Mouse (Mus musculus) cerebellum, adult (tissue): ENCODE measurements around the gene Elfn2.

Experiments used
- ATAC-seq: cut with Nextera tagmentation; 2 replicates; pipeline ENCODE4 v1.9.2; 2017; ENCODE audit warnings: mild to moderate bottlenecking, moderate library complexity, mixed read lengths; ENCODE audit not compliant: insufficient number of reproducible peaks, low FRiP score, low TSS enrichment

Elfn2 gene

DNA sequence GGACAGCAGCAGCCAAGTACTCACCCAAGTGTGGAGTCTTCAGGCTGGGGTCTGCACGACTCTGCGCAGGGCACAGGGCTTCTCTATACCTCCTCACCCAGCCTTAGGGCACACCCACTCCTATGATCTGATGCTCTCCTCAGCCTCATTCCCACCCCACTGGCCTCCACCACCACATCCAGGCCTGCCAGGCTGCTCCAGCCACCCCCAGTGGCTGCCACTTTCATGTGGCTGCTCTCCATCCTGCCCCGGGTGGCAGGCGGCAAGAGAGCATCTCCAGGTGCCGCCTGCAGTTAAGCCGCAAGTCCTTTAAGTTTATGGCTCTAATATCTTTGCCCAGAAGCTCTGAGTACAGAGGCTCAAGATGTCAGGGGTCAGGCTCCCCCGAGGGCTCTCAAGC is 8.1 kb upstream of the Elfn2 start:
- no peak for ATAC-seq

DNA sequence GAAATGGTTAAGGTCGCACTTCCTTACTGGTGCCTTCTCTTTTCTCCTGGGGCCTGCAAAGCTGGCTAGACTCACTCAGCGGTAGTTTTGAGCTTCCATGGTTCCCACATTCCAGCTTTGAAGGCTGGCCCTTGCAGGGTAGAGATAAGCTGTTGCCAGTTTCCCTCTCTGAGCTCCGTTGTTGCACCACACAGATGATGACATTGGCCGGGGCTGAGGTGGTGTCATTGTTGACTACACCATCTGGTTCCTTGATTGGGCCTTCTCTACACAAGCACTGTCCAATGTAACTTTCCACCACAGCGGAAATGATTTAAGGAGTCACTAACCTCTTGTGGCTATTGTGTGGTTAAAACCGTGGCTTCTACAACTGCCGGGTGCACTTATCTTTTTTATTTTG is 2.0 kb upstream of the Elfn2 start:
- ATAC-seq, result no peak

DNA sequence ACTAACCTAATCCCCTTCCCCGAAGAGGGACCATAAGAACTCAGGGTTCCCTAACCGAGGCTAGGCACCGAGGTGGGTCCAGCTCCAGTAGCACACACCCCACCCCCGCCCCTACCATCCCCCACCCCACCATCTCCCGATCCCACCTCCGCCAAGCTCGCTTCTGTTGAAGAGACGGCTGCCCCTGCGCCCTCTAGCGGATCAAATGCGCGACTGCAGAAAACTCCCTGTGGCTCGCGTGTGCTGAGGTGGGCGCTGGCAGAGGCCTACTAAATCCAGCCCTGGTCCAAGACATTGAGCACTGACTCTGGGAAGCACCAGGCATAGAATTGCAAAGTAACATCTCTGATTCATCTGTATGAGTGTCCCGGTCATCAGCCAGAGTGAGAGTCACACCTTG is 1.5 kb upstream of the Elfn2 start:
- ATAC-seq, result no peak

DNA sequence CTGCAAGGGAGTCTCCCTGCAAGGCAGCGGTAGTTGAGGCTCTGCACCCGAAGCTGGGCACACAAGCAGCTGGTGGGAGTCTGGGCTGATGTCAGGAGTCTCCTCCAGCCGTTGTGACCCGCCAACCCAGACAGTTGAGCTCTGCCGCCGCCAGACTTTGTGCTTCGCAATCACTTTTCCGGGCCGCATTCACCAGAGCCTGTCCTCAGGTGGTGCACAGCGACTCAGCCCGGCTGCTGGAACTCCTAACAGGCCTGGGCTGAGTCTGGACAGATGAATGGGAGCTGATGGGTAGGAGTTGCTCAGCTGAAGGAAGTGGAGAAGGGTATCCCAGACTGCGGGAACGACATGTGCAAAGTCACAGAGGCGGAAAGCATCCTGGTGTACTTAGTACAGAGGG is 845 bp upstream of the Elfn2 start:
- no peak for ATAC-seq

DNA sequence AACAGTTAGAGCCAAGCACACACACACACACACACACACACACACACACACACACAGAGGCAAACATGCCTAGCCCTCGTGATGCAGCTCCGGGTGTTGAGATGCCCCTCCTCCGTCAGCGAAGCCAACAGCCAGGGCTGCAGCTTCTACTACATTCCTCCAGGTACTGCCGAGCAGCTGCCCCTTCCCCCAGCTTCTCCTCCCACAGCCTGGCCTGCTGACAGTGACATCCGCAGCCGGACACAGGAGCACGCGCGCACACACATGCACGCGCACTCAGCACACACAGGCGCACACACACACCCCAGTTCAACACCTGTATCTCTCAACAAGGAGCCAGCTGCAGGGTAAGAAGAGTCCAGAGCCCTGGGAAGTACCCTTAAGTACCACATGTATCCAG is 1.6 kb downstream of the Elfn2 start:
- ATAC-seq, result no peak

DNA sequence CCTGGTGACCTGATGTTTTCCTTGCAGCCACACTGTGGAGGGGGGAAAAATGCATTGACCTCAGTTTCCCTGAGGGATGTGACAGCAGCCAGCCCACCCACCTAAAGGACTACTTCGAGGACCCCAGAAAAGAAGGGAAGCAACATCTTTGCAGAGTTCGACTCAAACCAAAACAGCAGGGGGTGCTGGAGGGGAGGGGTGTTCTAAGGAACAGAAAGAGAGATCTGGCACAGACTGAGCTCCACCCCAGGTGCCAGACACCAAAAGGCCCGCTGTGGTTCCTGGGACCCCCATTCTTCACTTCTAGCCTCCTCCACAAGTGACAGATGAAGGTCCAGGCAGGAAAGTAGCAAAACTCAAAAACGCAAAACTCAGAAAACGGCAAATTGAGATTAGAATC is 2.7 kb downstream of the Elfn2 start:
- no peak for ATAC-seq

DNA sequence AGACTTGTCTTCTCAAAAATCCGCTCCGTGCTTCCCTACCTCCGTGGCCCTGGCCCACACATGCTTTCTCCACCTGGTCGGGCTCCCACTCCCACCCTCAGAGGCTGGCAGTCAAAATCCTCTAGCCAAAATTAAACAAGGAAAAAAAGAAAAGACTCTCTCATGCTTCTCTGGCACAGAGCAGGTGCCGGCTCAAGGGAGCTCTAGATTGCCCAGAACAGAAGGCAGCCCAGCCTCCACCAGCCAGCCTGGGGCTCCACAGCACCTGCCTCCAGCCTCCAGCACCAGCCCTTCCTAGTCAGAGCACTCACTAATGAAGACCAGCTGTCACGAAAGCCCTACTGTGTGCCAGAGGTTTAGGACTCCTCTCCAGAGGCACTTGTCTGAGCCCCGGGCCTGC is 4.8 kb downstream of the Elfn2 start:
- no peak for ATAC-seq

DNA sequence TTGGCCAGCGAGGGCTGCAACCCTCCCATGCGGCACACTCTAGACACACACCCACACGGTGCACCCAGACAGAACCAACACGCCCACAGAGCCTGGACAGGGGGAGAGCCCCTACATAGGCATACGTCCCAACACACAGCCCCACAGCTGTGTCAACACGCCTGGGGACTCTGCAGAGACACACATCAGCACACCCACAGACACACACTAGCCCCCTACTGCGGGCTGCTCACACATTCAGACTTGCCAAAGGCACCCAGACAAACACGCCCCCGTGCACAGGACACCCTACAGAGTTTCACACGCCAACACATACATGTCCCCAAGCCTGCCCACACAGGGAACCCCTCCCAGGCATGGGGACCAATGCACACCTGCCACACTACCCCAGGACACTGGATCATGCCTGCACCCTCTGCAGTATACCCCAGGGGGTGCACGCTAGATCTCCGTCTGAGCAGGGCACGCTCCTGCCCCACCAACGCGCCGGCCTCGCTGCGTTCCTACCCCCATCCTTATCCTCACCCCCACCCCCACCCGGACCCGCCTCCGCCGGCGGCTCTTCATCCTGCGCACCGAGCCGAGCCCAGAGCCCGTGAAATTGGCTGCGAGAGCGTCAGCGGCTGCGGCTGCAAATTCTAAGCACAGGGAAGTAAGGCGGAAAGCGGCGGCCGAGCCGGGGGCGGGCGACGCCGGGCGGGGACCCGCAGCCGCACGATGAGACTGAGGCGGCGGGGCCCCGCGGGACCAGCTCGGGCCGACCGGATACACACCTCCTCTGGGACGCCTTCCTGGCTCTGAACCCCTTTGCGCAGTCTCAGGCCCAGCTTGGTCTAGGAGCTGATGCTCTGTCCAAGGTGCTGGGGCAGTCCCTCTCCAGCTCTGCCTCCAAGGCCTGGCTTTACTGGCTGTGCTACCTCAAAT is 6.0 kb downstream of the Elfn2 start:
- ATAC-seq, result no peak

DNA sequence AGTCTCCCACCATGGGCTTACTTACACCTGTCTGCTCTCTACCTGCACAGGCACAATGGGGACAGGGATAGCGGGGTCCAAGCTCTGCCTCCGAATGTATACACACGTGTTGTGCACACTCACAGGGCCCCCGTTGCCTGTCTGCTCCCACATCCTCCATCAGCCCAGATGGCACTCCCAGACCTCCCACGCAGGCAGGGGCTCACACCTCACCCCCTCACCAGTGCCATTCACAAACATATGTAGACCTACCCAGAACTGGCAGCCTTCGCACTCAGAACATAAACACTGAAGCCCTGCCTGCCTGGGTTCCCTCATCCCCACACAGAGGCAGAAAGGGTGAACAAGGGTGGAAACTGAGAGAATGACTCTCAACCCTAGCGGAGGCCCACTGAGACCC is 6.6 kb downstream of the Elfn2 start:
- no peak for ATAC-seq

DNA sequence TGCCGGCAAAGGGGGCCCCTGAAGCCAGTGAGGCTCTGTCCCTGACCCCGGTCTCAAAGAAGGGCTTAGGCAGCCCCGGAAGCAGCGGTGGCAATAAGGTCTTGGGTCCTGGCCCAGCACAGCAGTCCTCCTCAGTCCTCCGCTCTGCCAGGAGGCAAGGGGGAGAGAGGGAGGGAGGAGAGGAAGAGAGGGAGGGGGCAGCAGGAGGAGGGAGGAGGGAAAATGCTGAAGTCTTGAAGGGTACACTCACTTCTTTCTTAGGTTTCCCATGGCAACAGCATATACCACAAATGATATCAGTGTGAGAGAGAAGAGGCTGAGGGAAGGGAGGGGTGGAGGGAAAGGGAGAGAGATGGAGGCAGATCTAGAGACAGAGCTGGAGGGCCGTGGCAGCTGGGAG is 7.9 kb downstream of the Elfn2 start:
- no peak for ATAC-seq

DNA sequence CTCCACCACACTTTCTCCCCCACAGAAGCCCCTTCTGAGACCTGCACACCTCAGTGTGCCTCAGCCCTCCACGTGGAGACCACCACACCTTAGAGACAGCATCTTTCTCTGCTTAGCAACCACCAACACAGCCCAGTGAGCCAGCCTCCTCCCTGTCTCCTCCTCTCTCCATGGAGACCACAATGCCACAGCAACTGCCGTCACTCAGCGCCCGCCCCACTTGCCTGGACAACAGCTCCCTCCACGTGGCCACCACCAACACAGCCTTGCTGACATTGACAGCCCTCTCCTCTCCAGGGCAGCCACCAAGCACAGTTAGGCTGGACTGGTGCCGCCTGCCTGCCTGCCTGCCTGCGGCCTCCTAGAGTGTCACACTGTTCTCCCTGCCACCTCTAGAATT is 8.8 kb downstream of the Elfn2 start:
- no peak for ATAC-seq

DNA sequence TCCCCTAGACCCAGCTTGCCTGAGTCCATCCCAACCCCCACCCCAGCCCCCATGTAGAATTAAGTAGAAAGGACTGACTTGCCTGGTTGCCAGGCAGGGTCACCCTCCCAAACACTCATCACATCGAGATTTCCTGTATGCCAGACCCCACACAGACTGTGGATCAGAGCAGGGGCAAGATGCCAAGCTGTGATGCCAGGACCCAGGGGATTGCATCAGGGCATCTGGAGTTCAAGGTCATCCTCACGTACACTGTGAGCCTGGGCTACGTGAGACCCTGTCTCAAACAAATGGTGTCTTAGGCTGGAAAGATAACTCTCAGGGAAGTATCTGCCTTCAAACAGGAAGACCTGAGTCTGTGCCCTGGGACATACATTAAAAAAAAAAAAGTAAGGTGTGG is 11.9 kb downstream of the Elfn2 start:
- no peak for ATAC-seq

DNA sequence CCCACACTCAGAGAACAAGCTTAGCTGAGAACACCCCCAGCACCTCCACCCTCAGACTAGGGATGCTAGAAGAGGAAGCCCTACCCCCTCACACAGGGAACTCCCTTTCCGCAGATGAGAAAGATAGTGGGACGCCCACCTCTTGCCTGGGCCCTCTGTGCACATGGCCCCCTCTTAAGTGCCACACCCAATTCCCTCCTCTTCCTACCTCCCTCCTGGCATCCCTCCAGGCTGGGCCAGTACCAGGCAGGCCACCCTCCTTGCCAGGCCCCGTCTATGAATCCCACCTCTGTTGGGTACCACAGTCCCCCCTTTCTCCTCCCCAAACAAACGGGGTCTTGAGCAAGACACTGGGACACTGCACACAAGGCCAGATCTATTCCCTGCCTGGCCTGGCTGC is 13.7 kb downstream of the Elfn2 start:
- ATAC-seq, result no peak

DNA sequence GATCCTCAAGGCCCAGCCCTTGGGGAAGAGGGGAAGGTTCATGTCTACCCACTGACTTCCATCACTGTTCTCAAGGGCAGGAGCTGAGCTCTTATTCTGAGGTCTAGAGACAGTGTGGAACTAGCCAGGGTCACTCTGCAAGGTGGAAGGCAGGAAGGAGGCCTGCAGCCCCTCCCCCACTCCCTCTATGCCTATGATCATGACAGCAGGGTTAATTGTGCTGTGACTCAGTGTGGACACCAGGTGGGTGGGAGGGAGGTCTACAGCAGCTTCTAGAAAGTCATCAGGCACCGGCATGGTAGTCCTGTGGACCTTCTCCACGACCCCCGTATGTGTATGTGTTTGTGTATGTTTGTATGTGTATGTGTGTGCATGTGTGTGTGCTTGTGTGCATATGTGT is 14.6 kb downstream of the Elfn2 start:
- ATAC-seq, result no peak

DNA sequence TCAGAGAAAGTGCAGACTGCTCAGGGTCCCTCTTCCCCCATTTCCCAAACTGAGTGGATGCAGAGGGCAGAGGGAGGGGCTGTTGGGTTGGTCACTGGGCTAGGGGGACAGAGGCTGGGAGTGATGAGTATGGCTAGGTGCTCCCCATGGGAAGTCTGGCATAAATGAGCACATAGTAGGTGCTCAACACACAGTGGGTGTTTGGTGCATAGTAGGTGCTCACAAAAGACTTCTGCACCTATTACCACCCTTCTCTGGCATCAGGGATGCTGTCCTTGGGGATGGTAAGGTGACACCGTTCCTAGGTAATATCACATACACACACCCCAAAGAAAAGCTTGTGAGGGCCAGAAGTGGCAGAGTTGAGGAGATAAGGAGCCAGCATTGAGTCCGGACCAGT is 18.2 kb downstream of the Elfn2 start:
- no peak for ATAC-seq

DNA sequence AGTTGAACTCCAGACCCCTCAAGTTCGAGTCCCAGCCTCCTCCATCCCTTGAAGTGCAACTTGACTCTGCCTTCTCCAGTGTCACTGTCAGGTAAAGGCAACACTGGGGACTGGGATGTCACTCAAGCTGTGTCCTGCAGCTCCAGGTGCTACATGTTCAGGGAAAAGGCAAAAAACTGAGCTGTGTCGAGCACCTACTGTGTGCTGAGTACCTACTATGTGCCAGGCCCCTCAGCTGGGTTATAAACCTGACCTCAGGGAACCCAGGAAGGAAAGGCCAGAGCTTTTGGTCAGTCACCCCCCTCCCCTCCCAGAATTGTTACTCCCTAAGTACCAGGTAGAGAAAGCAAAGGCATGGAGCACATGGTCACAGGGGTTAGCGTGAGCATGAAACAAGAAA is 19.1 kb downstream of the Elfn2 start:
- ATAC-seq, result no peak

DNA sequence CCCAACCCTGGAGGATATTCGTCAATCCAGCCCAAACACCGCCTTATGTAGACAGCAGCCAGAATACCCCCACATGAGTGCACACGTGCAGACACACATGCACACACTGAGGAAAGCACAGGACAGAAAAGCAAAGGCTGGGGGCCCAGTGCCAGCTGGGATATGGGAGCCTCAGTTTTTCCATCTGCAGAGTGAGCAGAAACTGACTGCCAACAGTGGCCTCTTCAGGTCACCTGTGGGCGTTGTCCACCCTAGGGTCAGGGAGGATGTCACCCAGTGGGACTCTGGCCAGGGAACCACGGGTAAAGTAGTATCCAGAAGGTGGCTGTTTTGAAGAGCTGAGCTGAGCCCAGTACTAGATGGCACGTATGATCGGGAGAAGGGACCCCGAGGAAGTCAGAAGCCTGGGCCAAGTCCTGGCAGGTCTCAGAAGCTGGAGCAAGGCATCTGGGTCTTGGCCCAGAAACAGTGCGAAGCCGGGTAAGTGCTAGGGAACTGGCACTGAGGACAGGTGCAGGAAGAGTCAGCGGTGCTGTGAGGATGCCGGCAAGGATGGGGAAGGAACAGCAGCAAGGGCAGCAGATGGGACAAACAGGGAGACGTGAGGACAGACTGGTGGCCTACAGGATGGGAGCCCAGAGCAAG is 20.0 kb downstream of the Elfn2 start:
- ATAC-seq, result no peak

DNA sequence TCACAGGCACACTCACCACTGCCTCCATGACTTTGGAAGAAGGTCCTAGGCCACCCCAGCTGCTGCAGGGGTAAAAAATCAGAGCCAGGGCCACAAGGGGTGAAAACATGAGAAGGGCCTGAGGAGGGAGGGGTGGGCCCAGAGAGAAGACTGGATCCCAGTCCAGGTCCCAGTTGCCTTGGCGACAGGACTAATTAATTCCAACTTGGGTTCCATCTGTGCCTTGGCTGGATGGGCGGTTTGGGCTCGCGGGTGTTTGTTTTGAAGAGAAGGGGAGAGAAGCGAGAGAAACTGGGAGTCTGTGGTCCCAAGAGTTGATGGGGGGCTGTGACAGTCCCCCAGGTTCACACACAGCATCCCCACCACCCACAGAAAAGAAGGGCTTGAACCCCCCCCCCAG is 20.5 kb downstream of the Elfn2 start:
- no peak for ATAC-seq

DNA sequence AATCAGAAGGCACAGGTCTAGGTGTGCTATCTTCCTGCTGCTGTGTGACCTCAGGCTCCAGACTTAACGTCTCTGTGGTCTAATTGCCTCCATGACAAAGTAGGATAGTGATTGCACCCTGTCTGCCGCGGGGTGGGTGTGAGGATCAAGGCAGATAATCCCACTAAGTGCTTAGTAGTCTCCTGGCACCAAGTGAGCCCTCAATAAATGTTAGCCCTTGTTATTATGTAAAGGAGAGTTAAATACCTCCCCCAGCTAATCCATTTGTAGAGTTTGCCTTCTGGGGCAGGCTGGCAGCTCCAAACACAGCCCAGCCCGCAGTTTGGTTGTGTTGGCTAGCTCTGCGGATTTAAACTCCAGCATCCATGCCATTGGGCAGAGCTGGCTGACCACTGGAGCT is 22.8 kb downstream of the Elfn2 start:
- ATAC-seq, result no peak

DNA sequence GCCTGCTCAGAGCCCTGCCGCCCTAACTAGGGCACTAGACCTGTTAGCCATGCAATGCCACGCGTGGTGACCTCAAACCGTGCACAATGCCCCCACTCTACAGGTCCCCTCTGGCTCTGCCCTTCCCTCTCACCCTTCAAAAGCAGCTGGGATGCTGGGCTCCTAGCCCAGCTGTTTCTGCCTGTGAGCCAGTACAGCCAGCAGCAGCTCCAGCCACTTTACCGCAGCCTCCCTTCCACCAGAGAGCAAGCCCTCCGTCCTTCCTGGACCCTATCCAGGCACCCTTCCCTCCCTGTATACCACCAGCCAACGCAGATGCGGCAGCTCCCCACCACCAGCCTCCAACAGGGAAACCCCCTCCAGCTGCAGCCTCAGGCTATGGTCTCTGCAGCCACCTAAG is 26.1 kb downstream of the Elfn2 start:
- ATAC-seq, result no peak

DNA sequence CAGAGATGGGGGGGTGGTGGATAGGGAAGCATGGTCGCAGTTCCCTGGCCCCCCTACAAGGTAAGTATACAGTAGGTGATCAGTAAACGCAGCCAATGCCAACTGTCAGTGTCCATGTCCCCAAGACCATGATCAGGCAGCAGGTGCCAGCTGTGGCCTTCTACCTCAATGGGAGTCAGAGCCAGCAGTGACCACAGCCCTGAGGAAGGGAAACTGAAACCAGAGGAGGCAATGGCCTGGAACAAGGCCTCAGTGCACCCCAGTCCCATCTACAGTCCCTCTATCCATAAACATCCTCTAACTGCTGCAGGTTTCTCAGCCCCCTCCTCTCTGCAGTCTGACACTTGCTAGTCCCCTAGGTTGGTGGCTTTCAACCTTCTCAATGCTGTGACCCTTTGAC is 27.9 kb downstream of the Elfn2 start:
- no peak for ATAC-seq

DNA sequence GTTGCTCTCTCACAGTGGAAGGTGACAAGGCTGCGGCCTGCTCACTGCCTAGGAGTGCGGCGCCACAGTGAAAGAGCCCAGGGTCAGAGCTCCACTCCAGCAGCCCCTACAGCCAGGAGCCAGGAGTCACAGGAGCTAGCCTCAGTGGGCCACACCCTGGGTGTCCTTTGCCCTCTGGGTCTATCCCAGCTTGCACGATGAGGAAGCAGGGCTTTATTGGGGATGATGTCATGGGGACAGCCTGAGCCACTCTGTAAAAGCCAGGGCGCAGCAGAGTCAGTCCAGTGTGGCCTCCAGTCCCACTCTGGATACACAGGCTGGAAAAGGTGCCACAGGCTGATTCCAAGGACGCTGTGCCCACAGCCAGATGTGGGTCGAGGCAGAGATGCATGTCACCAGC is 31.7 kb downstream of the Elfn2 start:
- no peak for ATAC-seq
